Mouse (Mus musculus) hematopoietic stem cell, adult 5-6 weeks (primary cell): Measurements from ENCODE around the gene Mrpl48. TPM values are rescaled to one million over a fixed set of nuclear protein-coding genes. Genes with fewer than 3 reads are reported as not detected.
A peak's percentile ranks its signal among the peaks of the same experiment; 100 is the strongest.
"Not testable (repeated sequence)": the region's sequence is repeated elsewhere in the genome, so short reads cannot be mapped to it uniquely, and the experiment has no call there.

Experiments
- ATAC-seq, 2 experiments: fragments of 125-278 bp in 1 of 2; replicated peaks in 1 of 2; 2 replicates each; pipeline ENCODE4 v1.8.0; 2016 to 2017; ENCODE audit warnings: inconsistent platforms in 2 of 2, mild to moderate bottlenecking in 2 of 2, moderate number of reproducible peaks in 2 of 2, low read depth in 1 of 2, moderate TSS enrichment in 1 of 2; ENCODE audit not compliant: low FRiP score in 2 of 2, poor library complexity in 2 of 2, severe bottlenecking in 2 of 2, insufficient read depth in 1 of 2, low TSS enrichment in 1 of 2
- total RNA-seq: library from RNA; stranded (forward); fragments of 172-1452, 232-1000 nt; gene quantifications from 2 replicates; pipeline ENCODE4 v1.2.3, GENCODE M21; 2017

Mrpl48 gene
- total RNA-seq, 1 experiment from 2014 or later: 90.3 TPM

DNA sequence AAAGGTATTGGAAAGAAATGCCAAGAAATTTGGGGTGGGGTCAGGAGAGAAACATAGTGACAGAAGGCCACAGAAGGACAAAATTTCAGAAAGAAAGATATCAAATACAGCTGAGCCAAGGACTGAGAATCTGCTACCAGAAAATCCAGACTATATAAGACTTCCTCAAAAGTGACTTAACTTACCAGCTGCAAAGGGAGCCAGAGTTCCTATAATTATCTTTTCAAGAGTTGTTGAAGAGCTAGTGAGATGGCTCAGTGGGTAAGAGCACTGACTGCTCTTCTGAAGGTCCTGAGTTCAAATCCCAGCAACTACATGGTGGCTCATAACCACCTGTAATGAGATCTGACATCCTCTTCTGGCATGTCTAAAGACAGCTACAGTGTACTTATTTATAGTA, 14.8 kb downstream of the Mrpl48 start:
- ATAC-seq: no peak

DNA sequence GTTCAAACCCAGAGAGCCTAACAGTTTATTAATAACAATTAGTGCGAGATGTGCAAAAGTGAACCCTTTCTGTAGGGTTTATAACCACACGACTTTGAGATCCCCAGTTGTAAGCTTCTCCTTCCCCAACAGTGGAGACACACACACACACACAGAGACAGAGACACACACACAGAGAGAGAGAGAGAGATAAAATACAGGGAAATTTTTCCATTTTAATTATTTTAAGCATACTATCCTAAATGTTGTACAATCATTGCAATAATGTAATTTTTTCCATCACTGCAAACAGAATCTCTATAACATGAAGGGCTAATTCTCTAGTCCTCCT, 16.6 kb downstream of the Mrpl48 start:
- no peak for ATAC-seq

DNA sequence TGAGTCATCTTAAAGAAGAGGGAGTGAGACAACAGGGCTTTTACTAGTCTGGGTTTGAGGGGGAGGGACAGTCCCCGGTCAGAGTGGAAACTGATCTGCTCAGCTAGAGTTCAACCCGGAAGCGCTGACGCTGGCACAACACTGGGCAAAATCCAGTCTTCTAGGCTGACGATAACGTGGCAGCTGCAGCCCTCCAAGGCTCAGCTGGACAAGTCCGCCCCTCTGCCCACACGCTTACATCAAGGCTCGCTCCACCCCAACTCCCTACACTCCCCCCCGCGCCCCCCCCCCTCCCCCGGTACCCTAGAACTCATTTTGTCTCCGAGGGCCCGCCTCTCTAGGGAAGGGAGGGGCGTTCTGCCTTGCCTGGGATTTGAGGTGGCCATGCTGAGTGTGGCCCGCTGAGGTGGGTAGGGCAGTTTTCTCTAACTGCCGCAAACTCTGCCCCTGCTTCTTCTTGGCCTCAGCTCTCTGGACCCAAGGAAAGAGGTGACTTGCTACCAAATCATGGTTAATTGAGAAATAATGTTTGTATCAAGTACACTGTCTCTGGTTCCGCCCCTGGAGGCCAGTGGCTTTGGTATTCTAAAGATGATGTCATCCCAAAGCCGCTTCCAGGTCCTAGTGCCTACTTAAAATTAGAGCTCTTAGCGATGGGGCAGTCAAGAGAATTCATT, 17.1 kb downstream of the Mrpl48 start:
- peak; percentile 89 to 92 for ATAC-seq

DNA sequence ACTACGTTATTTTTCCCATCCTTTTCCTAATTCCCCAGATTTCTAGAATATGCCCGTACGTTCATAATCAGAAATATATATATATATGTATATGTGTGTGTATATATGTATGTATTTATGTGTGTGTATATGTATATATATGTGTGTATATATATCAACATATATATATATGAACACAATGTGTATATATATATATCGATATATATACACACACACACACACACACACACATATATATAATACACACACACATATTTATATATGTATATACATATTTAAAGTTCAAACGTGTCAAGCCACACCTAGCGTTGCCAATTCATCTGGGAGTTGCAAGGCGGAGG, 17.6 kb downstream of the Mrpl48 start:
- no peak for ATAC-seq

GRCm38 (mm10) chr7:100589816-100590215, 18.3 kb downstream of the Mrpl48 start:
- no peak for ATAC-seq

- ATAC-seq: peak; percentile 98 to 99
These were observed 25.3 kb downstream of the Mrpl48 start for GRCm38 (mm10) chr7:100582727-100583236.

DNA sequence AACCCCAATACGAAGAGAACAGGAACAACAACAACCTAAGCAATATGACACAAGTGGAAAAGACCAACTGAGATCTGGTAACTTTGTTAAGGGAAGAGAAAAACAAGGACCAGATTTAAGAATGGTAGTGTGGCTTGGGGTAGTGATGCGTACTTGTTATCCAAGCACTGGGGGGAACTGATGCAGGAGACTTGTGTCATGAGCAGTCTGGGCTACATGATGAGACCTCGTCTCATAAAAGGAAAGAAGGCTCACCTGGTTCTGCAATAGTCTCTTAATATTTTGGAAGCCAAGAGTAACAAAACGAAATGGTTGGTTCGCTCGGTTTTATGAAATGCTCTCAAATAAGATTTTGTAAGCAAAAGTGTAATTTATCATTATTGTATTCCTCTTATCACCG, 25.9 kb downstream of the Mrpl48 start:
- ATAC-seq: no peak

GRCm38 (mm10) chr7:100578794-100579193, 29.3 kb downstream of the Mrpl48 start:
- ATAC-seq: no peak

- no peak for ATAC-seq
These were observed 35.4 kb downstream of the Mrpl48 start for GRCm38 (mm10) chr7:100572704-100573103.

DNA sequence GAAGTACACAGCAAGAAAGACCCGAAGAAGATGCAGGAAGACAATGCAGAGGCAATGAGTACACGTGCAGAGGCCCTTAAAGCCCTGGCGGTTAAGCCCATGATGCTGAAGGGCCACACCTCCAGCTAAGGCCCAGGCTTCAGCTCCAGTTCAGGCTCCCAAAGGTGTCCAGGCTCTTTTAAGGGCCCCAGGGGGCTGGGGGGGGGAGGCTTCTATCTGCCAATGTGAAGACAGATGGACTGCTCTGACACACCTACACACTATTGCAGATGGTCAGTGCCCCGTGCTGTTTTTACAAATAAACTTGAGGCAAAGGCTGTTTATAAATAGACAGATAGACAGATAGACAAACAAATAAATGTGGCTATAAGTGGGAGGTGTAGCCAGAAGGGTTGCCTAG, 36.0 kb downstream of the Mrpl48 start:
- ATAC-seq: no peak

GRCm38 (mm10) chr7:100570930-100571715, 37.0 kb downstream of the Mrpl48 start:
- ATAC-seq: no peak

GRCm38 (mm10) chr7:100569907-100570306, 38.2 kb downstream of the Mrpl48 start:
- no peak for ATAC-seq

GRCm38 (mm10) chr7:100567238-100567637, 40.9 kb downstream of the Mrpl48 start:
- ATAC-seq: not testable (repeated sequence)

DNA sequence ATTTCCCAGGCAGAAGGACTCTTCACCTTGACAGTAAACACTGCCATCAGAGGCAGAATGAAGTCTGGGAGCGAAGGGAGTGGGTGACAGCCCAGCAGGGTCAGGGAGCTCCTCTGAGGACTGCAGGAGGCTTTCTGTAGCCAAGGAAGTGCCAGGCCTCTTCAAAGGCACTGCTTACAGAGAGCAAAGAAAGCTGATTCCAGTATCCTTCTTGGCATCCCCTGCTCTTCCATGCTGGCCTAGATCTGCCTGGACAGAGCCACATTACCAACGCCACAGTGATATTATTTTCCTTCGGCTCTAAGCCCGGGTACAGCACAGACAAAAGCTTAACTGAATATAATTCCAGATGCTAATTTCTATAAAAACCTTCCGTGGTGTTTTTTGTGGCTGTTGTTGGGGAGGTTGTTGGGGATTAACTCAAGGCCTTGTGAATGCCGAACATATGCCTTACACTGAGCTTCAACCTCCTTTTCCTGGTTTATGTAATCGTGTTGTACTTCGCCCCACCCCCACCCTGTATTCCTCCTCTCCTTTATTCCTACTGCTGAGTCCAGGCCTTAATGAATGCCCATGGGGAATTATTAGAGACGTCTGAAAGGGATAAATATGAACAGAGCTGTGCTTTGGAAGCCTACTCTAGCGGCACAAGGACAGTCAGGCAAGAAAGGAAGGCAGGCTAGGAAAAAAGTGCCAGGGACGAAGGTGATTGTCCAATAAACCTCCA, 46.1 kb downstream of the Mrpl48 start:
- no peak for ATAC-seq

DNA sequence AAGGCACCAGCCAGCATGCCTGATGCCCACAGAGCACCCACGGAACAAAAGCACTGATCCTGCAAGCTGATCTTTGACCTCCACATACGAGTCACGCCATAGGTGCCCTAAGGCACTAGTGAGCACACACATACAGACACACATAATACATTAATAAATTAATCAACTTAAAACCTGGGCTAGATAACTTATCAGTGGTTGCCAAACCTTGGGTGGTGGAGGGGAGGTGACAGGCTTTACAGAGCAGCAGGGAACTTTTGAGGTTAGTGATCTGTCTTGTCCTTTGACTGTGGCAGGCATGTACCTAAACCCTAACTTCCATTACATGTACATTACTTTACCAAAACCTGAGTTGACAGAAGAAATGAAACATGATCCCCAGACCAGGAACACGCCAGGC, 48.8 kb downstream of the Mrpl48 start:
- no peak for ATAC-seq

DNA sequence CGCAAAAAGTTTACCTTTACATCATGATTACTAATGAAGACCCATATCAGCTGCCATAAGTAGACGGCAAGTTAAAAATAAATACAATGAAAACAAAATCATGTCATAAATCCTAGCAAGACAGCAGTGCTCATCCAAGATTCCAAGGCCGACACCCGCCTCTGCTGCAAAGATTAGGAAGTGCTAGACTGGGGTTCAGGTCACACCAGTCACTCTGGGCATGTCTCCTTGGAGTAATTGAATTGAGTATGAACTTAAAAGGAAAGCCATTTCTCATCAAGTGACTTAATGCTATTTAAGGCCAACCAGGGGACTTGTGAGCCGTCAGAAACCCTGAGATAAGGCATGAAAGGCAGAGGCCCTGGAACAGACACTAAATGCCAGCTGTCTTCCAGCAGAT, 50.9 kb downstream of the Mrpl48 start:
- no peak for ATAC-seq

GRCm38 (mm10) chr7:100555431-100555951, 52.6 kb downstream of the Mrpl48 start:
- ATAC-seq: no peak

DNA sequence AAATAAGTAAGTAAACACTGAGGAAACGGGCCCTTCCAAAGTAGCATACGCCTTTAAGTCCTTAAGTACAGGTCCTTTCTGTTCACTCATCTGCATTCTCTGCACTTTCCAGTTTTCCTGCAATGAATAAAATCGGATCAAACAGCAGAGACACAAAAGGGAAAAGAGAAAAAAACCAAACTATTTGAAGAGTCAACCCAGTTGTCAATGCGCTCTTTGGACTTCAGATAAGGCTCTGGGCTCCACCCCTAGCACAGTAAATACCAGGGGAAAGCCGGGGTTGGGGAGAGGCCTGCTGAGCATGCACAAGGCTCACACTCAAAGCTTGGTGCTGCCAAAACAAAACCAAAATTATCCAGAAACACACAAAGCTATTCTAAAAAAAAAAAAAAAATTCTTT, 53.2 kb downstream of the Mrpl48 start:
- no peak for ATAC-seq
